Mouse (Mus musculus) heart, embryonic 12.5 days (tissue): ENCODE data around the gene Wdr53. TPM values are rescaled to one million over a fixed set of nuclear protein-coding genes. Genes with fewer than 3 reads are reported as not detected.
"Not testable (repeated sequence)": the region's sequence is repeated elsewhere in the genome, so short reads cannot be mapped to it uniquely, and the experiment has no call there.

Experiments used
- ATAC-seq: fragments of 200-750 bp; cut with Nextera tagmentation; 2 replicates; pipeline ENCODE4 v1.8.0; 2017; ENCODE audit warnings: moderate TSS enrichment, moderate library complexity; ENCODE audit not compliant: insufficient number of reproducible peaks, low FRiP score
- H3K27ac ChIP-seq: fragments of 300-500 bp; sonication (generic); 2 replicates; pipeline ENCODE4 v1.5.1; 2016; ENCODE audit warnings: mild to moderate bottlenecking, moderate library complexity; ENCODE audit not compliant: poor library complexity, severe bottlenecking
- H3K27me3 ChIP-seq: fragments of 300-500 bp; sonication (generic); replicated peaks from 2 replicates; pipeline ENCODE4 v1.6.1; 2016; ENCODE audit warnings: mild to moderate bottlenecking, moderate library complexity
- H3K36me3 ChIP-seq: fragments of 300-500 bp; sonication (generic); 2 replicates; pipeline ENCODE4 v1.6.1; 2016; ENCODE audit warnings: mild to moderate bottlenecking, moderate library complexity
- H3K4me1 ChIP-seq: fragments of 300-500 bp; sonication (generic); replicated peaks from 2 replicates; pipeline ENCODE4 v1.6.1; 2016; ENCODE audit warnings: mild to moderate bottlenecking
- H3K4me2 ChIP-seq: fragments of 300-500 bp; sonication (generic); 2 replicates; pipeline ENCODE4 v1.6.1; 2016; ENCODE audit warnings: mild to moderate bottlenecking, moderate library complexity
- H3K4me3 ChIP-seq: fragments of 300-500 bp; sonication (generic); 2 replicates; pipeline ENCODE4 v1.5.1; 2016; ENCODE audit warnings: mild to moderate bottlenecking
- H3K9ac ChIP-seq: fragments of 300-500 bp; sonication (generic); 2 replicates; pipeline ENCODE4 v1.6.1; 2016; ENCODE audit warnings: mild to moderate bottlenecking, moderate library complexity
- H3K9me3 ChIP-seq: fragments of 300-500 bp; sonication (generic); replicated peaks from 2 replicates; pipeline ENCODE4 v1.6.1; 2016; ENCODE audit warnings: mild to moderate bottlenecking, moderate library complexity
- WGBS: fragments of 180-500 bp; shearing (Covaris S2); methylation state at CpG from one replicate; pipeline ENCODE4 v1.1.7; 2016; 5-methylcytosine and 5-hydroxymethylcytosine counted together
- microRNA counts: library from miRNA; unstranded; fragments of <30 nt; microRNA quantifications from one replicate; lab custom pipeline; 2017
- microRNA-seq: library from miRNA; unstranded; fragments of <30 nt; microRNA quantifications from one replicate; pipeline ENCODE4, GENCODE M21; 2017
- polyA plus RNA-seq: library from polyadenylated mRNA; unstranded; fragments of >200 nt; fragmentation: Nextera tagmentation; extraction: Ambion mirVana; gene quantifications from 2 replicates; pipeline ENCODE4 v1.2.1, GENCODE M21; 2016

Gene Wdr53
- polyA plus RNA-seq, 1 experiment from 2014 or later, result 12.5 TPM

GRCm38 (mm10) chr16:32278396-32278795 lies 31.4 kb downstream of the Wdr53 start:
- H3K4me1 ChIP-seq, result peaks cover 14% of the 10 kb centered on the region
- H3K27ac ChIP-seq, result peak overlapping the region; percentile 97; the same call in 1 of the 2 replicates
- H3K4me3 ChIP-seq, result peak overlapping the region; percentile 84
- ATAC-seq, result no peak
- H3K4me2 ChIP-seq, result peak overlapping the region; percentile 77
- peaks cover 23% of the 10 kb centered on the region for H3K36me3 ChIP-seq
- peak overlapping the region; percentile 88 for H3K9ac ChIP-seq
- no peaks in the 10 kb centered on the region for H3K27me3 ChIP-seq
- 56% methylated on average over 7 of the region's 7 CpGs for WGBS
- H3K9me3 ChIP-seq, result peaks cover 7% of the 10 kb centered on the region

- peaks cover 14% of the 10 kb centered on the region for H3K4me1 ChIP-seq
- no peak overlapping the region for H3K4me3 ChIP-seq
- 97% methylated on average over 8 of the region's 8 CpGs for WGBS
Measured at GRCm38 (mm10) chr16:32280211-32280610, 33.2 kb downstream of the Wdr53 start.

GRCm38 (mm10) chr16:32282608-32283007 lies 35.6 kb downstream of the Wdr53 start:
- H3K4me2 ChIP-seq, result no peak overlapping the region
- H3K9me3 ChIP-seq, result peaks cover 7% of the 10 kb centered on the region
- peaks cover 8% of the 10 kb centered on the region for H3K4me1 ChIP-seq
- H3K27me3 ChIP-seq, result no peaks in the 10 kb centered on the region
- H3K4me3 ChIP-seq, result no peak overlapping the region
- ATAC-seq, result no peak
- no peak overlapping the region for H3K9ac ChIP-seq
- H3K36me3 ChIP-seq, result peaks cover 64% of the 10 kb centered on the region
- no peak overlapping the region for H3K27ac ChIP-seq

More at GRCm38 (mm10) chr16:32280211-32280610, 33.2 kb downstream of the Wdr53 start:
- H3K9ac ChIP-seq, result no peak overlapping the region
- no peak for ATAC-seq
- no peak overlapping the region for H3K27ac ChIP-seq
- H3K27me3 ChIP-seq, result no peaks in the 10 kb centered on the region
- H3K36me3 ChIP-seq, result peaks cover 42% of the 10 kb centered on the region
- peaks cover 7% of the 10 kb centered on the region for H3K9me3 ChIP-seq
- no peak overlapping the region for H3K4me2 ChIP-seq

DNA sequence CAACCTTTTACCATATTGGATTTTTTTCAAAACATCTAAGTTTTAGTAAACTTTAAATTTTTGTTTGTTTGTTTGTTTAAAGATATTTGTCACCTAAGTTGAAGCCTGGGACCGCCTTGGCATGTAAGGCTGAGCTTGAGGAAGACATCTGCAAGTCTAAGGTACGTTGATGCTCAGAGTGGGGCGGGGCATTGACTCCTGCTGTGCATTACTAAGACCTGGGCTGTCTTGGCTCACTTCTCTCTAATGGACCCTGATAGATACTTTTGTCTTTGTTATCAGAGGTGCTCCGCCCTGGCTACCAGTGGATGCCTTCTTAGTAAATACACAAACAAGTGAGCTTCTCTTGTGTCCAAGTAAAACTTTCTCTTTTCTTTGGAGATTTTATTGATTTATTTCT lies 44.8 kb downstream of the Wdr53 start:
- no peak overlapping the region for H3K9ac ChIP-seq
- no peak overlapping the region for H3K4me2 ChIP-seq
- H3K27ac ChIP-seq, result no peak overlapping the region
- H3K4me1 ChIP-seq, result no peaks in the 10 kb centered on the region
- 94% methylated on average over 4 of the region's 4 CpGs for WGBS
- no peaks in the 10 kb centered on the region for H3K27me3 ChIP-seq
- H3K9me3 ChIP-seq, result no peaks in the 10 kb centered on the region
- no peak for ATAC-seq
- H3K4me3 ChIP-seq, result no peak overlapping the region
- H3K36me3 ChIP-seq, result peaks cover 50% of the 10 kb centered on the region

DNA sequence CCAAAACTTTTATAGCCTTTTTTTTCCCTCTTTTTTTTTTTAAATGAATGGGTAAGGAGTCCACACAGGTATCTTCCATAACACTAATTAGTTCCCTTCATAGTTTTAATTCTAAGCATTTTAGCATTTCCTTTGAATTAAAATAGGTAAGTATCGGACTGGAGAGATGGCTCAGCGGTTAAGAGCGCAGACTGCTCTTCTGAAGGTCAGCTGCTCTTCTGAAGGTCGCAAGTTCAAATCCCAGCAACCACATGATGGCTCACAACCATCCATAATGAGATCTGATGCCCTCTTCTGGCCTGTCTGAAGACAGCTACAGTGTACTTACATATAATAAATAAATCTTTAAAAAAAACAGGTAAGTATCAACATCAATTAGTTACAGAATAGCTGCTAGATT lies 52.6 kb downstream of the Wdr53 start:
- H3K4me1 ChIP-seq, H3K27ac ChIP-seq, ATAC-seq, H3K4me3 ChIP-seq, H3K9me3 ChIP-seq, H3K9ac ChIP-seq, H3K4me2 ChIP-seq, H3K27me3 ChIP-seq: not testable (repeated sequence)
- WGBS, result 94% methylated on average over 4 of the region's 4 CpGs
- H3K36me3 ChIP-seq, result peaks cover 54% of the 10 kb centered on the region

DNA sequence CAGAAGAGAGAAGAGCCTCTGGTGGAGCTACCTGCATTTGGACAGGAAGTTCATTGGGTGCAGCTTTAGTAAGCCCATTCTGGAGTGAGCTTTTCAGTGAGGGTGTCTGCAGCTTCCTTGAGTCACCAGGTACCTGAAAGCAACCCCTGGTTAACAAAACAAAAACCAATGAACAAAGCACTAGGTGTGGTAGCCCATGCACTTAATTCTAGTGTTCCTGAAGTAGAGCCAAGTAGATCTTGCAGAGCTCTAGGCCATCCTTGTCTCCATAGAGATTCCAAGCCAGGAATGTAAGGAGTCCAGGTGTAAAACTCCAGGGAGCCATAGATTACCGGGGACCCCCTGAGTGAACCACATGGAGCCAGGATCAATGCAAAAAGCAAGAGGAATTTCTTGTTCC lies 56.0 kb downstream of the Wdr53 start:
- Histone ChIP-seq H3K27me3 (no peaks in the 10 kb centered on the region), H3K27ac (no peak overlapping the region), H3K9ac (no peak overlapping the region), H3K4me2 (no peak overlapping the region), H3K4me3 (no peak overlapping the region), H3K9me3 (no peaks in the 10 kb centered on the region), H3K36me3 (peaks cover 31% of the 10 kb centered on the region), H3K4me1 (no peaks in the 10 kb centered on the region)
- WGBS, result 57% methylated on average over 1 of the region's 1 CpGs
- no peak for ATAC-seq

- no peak for ATAC-seq
- peaks cover 24% of the 10 kb centered on the region for H3K36me3 ChIP-seq
Measured at GRCm38 (mm10) chr16:32303886-32304285, 56.9 kb downstream of the Wdr53 start.

More at GRCm38 (mm10) chr16:32303886-32304285, 56.9 kb downstream of the Wdr53 start:
- no peak overlapping the region for H3K9ac ChIP-seq
- no peaks in the 10 kb centered on the region for H3K27me3 ChIP-seq
- no peaks in the 10 kb centered on the region for H3K4me1 ChIP-seq
- H3K27ac ChIP-seq, result no peak overlapping the region
- 89% methylated on average over 7 of the region's 7 CpGs for WGBS
- H3K4me3 ChIP-seq, result no peak overlapping the region
- no peak overlapping the region for H3K4me2 ChIP-seq
- H3K9me3 ChIP-seq, result no peaks in the 10 kb centered on the region

MicroRNAs encoded within 50 kb of the gene (microRNA counts, 519-probe panel; counts per million panel counts)
- not detected for microRNA mmu-miR-1946a (lab: Ali Mortazavi, UCI)

Small RNA genes lying within 50 kb of the gene (microRNA-seq; reads per million reads assigned to microRNA genes)
- gene Mir1946a, result not detected

Other genes starting within 250 kb of the Wdr53 start
- 17.1 and 17.9 TPM in 2 replicates for gene Senp5, start 243.9 kb upstream of the Wdr53 start, polyA plus RNA-seq
- 34.8 and 36.2 TPM in 2 replicates for gene Pak2, start 167.9 kb upstream of the Wdr53 start, polyA plus RNA-seq
- gene Pigx, start 147.5 kb upstream of the Wdr53 start, polyA plus RNA-seq, result 76.0 and 76.1 TPM in 2 replicates
- 20.9 and 22.7 TPM in 2 replicates for gene Cep19, start 147.4 kb upstream of the Wdr53 start, polyA plus RNA-seq
- 5.2 and 6.1 TPM in 2 replicates for gene Nrros, start 81.6 kb upstream of the Wdr53 start, polyA plus RNA-seq
- not detected in 2 replicates for gene Bex6, start 67.4 kb upstream of the Wdr53 start, polyA plus RNA-seq
- 14.9 and 16.2 TPM in 2 replicates for gene Fbxo45, start 69 bp upstream of the Wdr53 start, polyA plus RNA-seq
- 0.18 TPM in 1 of 2 replicates, not detected in the other for gene Smco1, start 24.2 kb downstream of the Wdr53 start, polyA plus RNA-seq
- gene Rnf168, start 30.2 kb downstream of the Wdr53 start, polyA plus RNA-seq, result 26.6 and 27.3 TPM in 2 replicates
- gene Ubxn7, start 85.0 kb downstream of the Wdr53 start, polyA plus RNA-seq, result 24.2 and 24.6 TPM in 2 replicates
- gene Tm4sf19, start 153.3 kb downstream of the Wdr53 start, polyA plus RNA-seq, result not detected in 2 replicates
- 21.6 and 27.1 TPM in 2 replicates for gene Tctex1d2, start 172.5 kb downstream of the Wdr53 start, polyA plus RNA-seq
- gene Pcyt1a, start 183.7 kb downstream of the Wdr53 start, polyA plus RNA-seq, result 43.2 and 48.9 TPM in 2 replicates
- 2.1 and 2.9 TPM in 2 replicates for gene Slc51a, start 240.7 kb downstream of the Wdr53 start, polyA plus RNA-seq
- not detected in 2 replicates for gene Zdhhc19, start 249.0 kb downstream of the Wdr53 start, polyA plus RNA-seq